Mouse (Mus musculus): Measurements from ENCODE around the gene Srcin1. TPM values are rescaled to one million over a fixed set of nuclear protein-coding genes. Genes with fewer than 3 reads are reported as not detected.

Gene Srcin1
- total RNA-seq, 2 experiments from 2014 or later = not detected

DNA sequence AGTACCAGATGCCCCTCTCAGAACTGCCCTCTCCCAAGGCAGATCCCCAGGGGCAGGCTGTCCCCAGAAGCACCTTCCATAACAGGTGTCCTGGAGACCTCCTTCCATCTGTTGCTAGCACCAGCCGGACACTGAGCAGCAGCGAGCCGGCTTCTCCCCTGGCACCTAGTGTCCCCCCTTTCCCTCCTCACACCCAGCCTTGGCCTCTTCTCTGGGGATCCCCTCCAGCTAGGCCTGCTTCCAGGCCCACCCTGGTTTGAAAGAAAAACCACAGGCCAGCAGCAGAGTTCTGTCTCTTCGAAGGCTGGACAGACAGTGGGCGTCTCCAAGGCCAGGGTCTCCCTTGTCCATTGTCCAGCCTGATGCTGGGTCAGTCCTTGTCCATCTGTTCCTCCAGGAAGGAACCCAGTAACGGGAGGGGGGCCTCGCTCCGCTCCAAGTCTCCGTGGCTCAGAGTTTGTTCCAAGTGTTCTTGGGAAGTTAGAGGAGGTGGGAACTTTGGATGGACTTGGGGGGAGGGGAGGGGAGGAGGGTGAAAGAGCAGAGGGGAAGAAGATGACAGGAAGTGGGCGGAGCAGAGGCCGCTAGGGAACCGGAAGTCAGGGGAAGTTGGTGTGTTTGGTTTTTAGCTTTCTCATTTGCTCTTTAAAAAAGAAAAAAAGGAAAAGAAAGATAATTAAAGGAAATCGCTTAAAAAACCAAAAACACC is 64.2 kb downstream of the Srcin1 start:
- 0 out of 2 replicates have a peak, but pooled peaks have one; percentile 13 for ATAC-seq (replicated peaks; ENCODE audit: low FRiP score, low TSS enrichment, poor library complexity, severe bottlenecking)

- ATAC-seq (replicated peaks; ENCODE audit: low FRiP score, low TSS enrichment, poor library complexity, severe bottlenecking) = 0 out of 2 replicates have a peak, but pooled peaks have one; percentile 44
Observed at GRCm38 (mm10) chr11:97510966-97511660, 64.9 kb downstream of the Srcin1 start.

DNA sequence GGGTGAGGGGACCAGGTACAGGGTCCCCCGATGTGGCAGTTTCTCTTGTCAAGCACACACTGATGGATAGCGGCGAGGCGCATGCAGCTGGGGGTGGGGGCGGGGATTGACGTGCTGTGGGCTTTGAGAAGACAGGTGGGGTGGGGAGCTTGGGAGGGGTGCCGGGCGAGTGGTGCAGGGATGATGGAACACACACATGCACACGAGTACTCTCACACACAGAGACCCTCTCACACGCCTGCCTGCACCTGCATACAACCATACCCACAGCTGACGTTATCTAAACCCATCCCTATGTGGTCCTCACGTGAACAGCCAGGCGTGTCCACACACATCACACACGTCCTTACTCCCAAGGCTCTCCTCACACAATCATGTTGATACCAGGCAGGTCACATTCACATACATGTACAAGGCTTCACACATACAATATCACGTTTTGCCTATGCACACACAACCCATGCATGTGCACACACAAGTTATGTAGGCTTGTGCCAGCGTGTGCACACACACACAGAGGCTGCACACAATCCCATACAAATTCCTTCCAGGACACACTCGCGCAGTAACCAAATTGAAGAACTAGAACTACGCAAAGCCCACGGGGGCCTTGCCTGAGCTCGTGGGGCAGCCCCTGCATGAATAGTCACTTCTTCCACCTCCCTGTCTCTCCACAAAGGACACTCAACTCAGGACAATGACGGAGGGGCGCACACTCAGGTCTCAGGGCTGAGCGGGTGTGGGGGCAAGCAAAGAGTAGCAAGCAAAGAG is 66.1 kb downstream of the Srcin1 start:
- no peak for ATAC-seq (replicated peaks; ENCODE audit: low FRiP score, low TSS enrichment, poor library complexity, severe bottlenecking)

- no peak for ATAC-seq (replicated peaks; ENCODE audit: low FRiP score, low TSS enrichment, poor library complexity, severe bottlenecking)
Observed at GRCm38 (mm10) chr11:97509058-97509457, 66.9 kb downstream of the Srcin1 start.

GRCm38 (mm10) chr11:97508198-97508597 is 67.8 kb downstream of the Srcin1 start:
- ATAC-seq (replicated peaks; ENCODE audit: low FRiP score, low TSS enrichment, poor library complexity, severe bottlenecking) = no peak

DNA sequence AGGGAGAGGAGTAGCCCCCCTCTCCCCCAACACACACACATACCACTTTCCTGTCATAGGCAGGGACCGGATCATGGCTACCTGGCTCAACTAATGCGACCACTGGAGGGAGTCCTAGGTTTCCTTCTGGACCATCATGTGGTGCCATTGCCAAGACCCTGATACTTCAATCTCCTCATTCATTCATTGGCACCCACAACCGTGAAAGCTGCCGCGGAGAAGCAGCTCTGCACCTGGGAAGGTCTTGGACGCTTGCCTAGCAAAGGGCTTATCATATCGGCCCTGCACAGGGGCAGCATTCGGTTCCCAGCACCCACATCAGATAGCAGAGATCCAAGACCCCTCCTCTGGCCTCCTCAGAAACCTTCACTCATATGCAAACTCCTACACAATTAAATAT is 69.7 kb downstream of the Srcin1 start:
- no peak for ATAC-seq (replicated peaks; ENCODE audit: low FRiP score, low TSS enrichment, poor library complexity, severe bottlenecking)

DNA sequence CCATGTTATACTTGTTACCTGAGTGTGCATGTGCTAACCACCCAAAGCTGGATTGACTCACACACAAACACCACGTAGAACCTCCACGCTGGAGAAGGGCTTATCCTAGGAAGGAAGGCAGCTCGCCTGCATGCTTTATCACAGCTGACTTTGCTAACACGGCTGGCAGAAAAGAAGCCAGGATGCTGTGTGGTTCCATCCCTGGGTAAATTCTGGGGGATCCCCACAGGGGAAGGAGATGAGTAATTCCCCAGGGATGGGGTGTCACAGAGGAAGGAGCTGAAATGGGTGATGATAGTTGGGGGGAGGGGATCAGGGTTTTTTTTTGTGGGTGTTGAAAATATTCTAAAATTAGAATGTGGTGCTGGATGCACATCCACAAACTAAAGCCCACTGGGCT is 70.2 kb downstream of the Srcin1 start:
- no peak for ATAC-seq (replicated peaks; ENCODE audit: low FRiP score, low TSS enrichment, poor library complexity, severe bottlenecking)

DNA sequence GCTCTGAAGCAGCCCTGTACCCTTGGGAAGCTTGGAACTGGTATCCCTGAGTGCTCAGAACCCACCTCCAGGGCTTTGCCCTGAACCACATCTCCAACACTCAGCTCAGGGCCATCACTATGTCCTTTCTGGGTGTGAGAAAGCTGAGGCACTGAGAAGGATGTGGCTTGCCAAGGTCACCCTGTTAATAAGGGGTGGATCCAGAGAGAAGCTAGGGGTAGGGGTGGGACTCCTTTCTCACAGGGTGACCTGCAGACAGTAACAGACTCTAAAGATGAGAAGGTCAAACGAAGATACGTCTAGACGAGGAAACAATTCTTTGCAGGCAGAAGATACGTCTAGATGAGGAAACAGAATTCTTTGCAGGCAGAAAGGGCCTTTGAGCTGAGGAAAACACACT is 73.1 kb downstream of the Srcin1 start:
- no peak for ATAC-seq (replicated peaks; ENCODE audit: low FRiP score, low TSS enrichment, poor library complexity, severe bottlenecking)

GRCm38 (mm10) chr11:97502383-97502782 is 73.6 kb downstream of the Srcin1 start:
- ATAC-seq (replicated peaks; ENCODE audit: low FRiP score, low TSS enrichment, poor library complexity, severe bottlenecking) = no peak

- ATAC-seq (replicated peaks; ENCODE audit: low FRiP score, low TSS enrichment, poor library complexity, severe bottlenecking) = 0 out of 2 replicates have a peak, but pooled peaks have one; percentile 39
Observed at GRCm38 (mm10) chr11:97500720-97501448, 75.1 kb downstream of the Srcin1 start.

- no peak for ATAC-seq (replicated peaks; ENCODE audit: low FRiP score, low TSS enrichment, poor library complexity, severe bottlenecking)
Observed at GRCm38 (mm10) chr11:97499865-97500719, 75.9 kb downstream of the Srcin1 start, which contains the start of gene 4933428G20Rik. Gene 4933428G20Rik, minus strand, starts transcription at chr11:97500340.

- ATAC-seq (replicated peaks; ENCODE audit: low FRiP score, low TSS enrichment, poor library complexity, severe bottlenecking) = no peak
Observed at GRCm38 (mm10) chr11:97497543-97497942, 78.4 kb downstream of the Srcin1 start.

- no peak for ATAC-seq (replicated peaks; ENCODE audit: low FRiP score, low TSS enrichment, poor library complexity, severe bottlenecking)
Observed at GRCm38 (mm10) chr11:97492836-97493235, 83.2 kb downstream of the Srcin1 start.

DNA sequence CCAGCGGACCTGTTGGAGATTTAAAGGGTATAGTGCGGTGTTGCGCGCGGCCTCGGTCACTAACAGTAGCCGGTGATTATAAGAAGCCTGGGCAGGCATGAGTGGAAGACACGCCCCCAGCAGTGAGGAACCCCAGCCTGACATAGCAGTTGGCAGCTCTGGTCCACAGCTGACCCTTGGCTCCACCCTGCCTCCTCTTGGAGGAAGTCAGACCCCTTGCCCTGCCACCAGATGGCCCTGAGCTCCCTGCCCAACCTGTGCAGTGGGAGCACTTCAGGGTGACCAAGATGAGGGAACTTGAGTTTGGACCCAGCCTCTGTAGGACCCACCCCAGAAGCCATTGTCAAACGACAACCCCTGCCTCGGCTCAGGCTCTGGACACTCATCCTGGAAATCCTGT is 84.3 kb downstream of the Srcin1 start:
- ATAC-seq (replicated peaks; ENCODE audit: low FRiP score, low TSS enrichment, poor library complexity, severe bottlenecking) = no peak

DNA sequence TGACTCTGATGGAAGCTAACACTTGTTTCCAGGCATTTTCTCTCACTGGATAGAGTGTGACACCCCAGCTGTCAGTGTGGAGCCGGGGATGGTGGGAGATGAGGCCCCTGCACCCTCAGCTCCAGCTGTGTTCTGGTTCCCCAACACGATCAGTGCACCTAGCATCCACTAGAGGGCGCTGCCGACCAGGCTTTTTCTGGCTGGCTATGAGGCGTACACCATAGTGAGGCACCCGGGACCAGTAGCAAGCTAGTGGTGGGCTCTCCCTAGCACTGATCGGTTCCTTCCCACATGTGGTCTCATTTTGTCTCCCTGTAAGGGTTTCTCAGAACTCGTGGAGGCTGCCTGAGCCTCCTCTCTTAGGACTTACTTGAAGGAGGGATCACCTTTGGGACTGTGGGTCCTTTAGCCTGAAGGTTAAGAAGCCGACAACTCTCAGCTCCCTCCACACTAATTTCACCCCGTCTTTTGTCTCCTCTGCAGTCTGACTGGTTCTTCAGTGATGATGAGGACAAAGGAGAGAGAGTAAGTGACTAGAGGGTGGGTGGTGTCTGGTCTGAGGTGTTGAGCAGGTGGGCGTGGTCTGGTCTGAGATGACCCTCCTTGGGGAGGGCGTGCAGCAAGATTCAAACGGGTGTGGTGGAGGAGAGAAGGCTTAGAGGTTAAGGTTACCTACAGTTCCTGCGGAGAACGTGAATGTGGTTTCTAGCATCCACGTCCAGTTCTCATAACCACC is 86.2 kb downstream of the Srcin1 start:
- peak; percentile 80 for ATAC-seq (replicated peaks; ENCODE audit: low FRiP score, low TSS enrichment, poor library complexity, severe bottlenecking)

DNA sequence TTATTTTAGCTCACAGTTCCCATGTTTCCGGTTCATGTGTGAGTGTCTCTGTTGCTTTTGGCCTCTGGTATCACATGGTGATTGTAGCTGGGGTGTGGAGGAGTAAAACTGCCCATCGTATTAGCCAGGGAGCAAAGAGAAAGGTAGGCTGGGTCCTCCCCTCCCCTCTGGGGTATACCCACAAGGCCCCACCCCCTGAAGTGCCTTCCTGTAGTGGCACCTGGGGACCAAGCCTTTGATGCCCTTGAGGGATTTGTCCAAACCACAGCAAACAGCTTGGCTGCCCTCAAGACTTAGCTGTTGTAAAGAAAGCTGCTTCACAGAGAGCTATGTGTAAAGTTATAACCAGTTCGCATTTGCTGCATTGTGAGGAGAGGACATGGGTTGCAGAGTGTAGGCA is 88.3 kb downstream of the Srcin1 start:
- no peak for ATAC-seq (replicated peaks; ENCODE audit: low FRiP score, low TSS enrichment, poor library complexity, severe bottlenecking)

GRCm38 (mm10) chr11:97485661-97486060 is 90.3 kb downstream of the Srcin1 start:
- no peak for ATAC-seq (replicated peaks; ENCODE audit: low FRiP score, low TSS enrichment, poor library complexity, severe bottlenecking)

DNA sequence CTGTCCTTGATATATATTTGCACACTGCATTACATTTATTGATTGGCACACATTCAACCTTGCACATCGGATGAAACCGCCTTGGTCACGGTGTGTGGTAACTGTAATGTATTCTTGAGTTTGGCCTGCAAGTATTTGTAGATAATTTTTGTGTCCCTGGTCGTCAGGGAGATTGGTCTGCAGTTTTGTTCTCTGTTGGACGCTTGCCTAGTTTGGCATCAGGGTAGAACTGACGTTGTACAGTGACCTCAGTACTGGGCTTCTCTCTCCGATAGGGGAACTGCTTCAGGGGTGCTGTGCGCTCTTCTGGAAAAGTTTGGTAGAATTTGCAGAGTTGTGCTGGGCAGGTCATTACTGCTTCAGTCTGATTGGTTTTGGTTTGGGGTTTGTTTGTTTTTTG is 96.2 kb downstream of the Srcin1 start:
- no peak for ATAC-seq (replicated peaks; ENCODE audit: low FRiP score, low TSS enrichment, poor library complexity, severe bottlenecking)

All from megakaryocyte-erythroid progenitor cell, adult 5-6 weeks (primary cell).